Mouse (Mus musculus) thymus, postnatal 0 days (tissue): ENCODE measurements at regions not wholly inside any gene's neighbourhood (a gene's known extent, or its start where the extent isn't known, plus 50 kb on each side); places are given as distances from the start of the nearest gene placed in this dataset.

Source experiments
- DNase-seq: peaks from one replicate; pipeline ENCODE4 v3.0.0-alpha.2; 2015; ENCODE audit warnings: low spot score

DNA sequence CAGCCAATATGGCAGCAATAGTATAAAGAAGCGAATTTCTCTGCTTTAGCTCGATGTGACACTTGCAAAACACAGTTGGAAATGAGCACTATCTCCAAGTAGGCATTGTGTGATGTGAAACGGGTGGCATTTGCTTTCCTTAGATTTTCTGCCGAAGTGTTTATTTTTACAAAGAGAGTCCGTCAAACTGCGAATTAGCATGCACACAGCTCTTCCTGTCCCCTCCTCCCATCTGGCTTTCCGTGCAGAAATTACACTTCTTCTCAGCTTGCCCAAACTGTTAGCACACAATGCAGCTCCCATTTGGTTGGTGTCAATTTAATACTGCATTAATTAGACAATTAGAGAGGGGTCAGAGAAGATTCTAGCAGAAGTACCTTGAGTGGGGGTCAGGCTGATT is 316.3 kb downstream of the Fam49a start:
- DNase-seq: no peak

- no peak for DNase-seq
Observed at GRCm38 (mm10) chr12:12570563-12571251, 308.8 kb downstream of the Fam49a start.

DNA sequence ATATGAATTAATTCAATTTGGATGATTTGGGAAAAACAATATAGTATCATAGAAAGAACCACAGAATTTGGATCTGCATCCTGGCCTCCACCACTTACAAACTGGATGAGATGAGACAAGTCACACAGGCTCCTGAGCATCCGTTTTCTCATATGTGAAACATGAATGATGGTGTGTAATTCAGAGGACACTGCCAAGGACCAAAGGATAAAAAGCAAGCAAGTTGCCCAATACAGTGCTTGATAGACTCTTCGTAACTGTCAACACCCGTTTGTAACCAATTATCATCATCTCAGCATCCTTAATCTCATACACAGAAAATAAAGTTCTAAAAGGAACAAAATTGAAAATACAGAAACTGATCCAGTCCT is 305.8 kb downstream of the Fam49a start:
- no peak for DNase-seq

- no peak for DNase-seq
Observed at GRCm38 (mm10) chr12:12567058-12567733, 305.3 kb downstream of the Fam49a start.

- DNase-seq: no peak
Observed at GRCm38 (mm10) chr12:12562267-12562666, 300.3 kb downstream of the Fam49a start.

- DNase-seq: no peak
Observed at GRCm38 (mm10) chr12:12551818-12552217, 289.9 kb downstream of the Fam49a start.

GRCm38 (mm10) chr12:12549649-12550048 is 287.7 kb downstream of the Fam49a start:
- DNase-seq: no peak

DNA sequence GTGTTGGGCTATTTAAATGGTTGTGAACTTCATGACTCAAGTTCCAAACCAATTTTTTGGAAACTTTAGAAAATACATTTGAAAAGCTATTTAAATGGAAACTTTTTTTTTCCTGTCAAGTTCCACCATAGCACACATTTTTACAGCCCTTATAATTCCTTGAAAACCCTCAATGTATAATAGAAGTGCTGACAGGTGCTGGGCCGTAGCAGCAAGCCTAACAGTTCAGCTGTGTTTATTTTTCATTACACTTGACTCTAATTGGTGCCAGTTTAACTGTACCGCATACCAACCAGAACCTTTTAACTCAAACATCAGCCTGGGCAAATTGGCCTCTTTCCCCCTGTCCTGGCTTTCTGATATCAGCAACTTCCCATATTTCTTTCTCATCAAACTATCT is 286.7 kb downstream of the Fam49a start:
- DNase-seq: no peak

GRCm38 (mm10) chr12:12547477-12547876 is 285.5 kb downstream of the Fam49a start:
- DNase-seq: no peak

- DNase-seq: no peak
Observed at GRCm38 (mm10) chr12:12546372-12547031, 284.6 kb downstream of the Fam49a start.

GRCm38 (mm10) chr12:12541076-12542070 is 279.4 kb downstream of the Fam49a start:
- DNase-seq: no peak

- no peak for DNase-seq
Observed at GRCm38 (mm10) chr12:12539291-12539690, 277.4 kb downstream of the Fam49a start.

DNA sequence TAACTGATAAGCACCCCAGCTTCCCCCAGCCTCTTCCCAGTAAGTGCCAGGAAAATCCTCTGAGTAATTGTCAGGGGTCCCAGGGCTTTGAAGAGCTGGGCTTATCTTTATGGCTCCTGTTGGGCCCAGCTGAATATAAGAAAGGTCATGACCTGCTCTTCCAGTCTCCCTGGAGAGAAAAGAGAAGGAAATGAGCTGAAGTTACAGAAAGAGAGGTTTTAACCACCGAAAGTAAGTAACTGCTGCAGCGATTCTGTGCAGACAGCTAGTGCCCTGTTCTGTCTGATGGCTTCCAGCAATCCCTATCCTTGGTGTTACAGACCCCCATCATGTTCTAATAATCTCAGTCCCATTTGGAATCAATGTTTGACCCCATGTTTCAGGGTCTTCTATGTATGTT is 272.8 kb downstream of the Fam49a start:
- no peak for DNase-seq

- no peak for DNase-seq
Observed at GRCm38 (mm10) chr12:12530796-12531195, 268.9 kb downstream of the Fam49a start.

- no peak for DNase-seq
Observed at GRCm38 (mm10) chr12:12529541-12529940, 267.6 kb downstream of the Fam49a start.

DNA sequence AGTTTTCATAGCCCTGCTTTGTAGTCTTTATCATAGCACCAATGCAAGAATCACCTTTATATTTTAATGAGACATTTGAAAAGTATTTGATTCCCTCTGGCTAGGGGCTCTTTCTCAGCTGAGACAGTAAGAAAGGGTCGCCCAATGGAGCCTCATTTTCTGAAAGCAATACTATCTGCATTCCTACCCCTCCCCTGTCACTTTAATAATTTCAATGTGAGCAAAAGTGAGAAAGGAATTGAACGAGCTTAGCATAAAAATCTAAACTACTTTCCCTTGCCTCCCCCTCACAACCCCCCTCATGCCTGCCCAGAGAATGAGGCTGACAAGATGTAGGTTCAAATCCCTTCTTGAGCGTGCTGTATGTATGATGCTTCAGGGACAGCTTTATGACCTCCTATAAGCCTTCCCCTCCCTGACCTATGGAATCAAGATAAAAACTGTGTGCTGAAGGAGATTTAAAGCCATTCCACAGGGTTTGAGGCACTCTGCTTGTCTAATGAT is 266.6 kb downstream of the Fam49a start:
- no peak for DNase-seq

DNA sequence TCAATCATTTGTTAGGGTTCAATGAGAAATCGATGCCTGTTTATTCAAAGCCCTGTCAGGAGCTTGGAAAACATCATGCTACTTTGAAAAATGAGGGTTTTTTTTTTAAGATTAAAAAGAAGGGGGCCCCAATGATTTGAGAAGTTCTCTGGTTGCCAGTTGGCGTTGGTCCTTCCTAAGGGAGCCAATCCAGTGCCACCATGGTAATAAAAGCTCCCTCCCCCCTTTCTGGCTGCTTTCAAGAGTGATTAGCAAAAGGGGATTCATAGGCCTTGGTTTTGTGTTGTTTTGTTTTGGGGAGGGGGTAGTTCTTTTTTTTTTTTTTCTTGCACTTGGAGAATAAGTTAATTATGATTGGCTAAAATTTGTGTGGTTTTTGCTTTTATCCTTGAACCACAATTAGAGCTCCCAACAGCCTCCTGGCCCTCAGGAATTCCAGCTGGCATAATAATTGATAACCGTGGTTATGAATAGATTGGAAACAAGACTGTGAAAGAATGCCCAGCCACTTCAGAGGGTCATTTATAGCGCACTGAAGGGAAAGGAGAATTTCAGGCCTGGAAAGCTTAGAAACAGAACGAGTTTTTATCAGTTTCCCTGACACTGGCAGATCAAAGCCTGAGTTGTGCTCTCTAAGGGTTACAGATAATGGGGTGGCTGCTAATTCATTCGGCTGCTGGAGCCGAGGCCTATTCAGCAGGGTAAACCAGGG is 266.0 kb downstream of the Fam49a start:
- no peak for DNase-seq

- no peak for DNase-seq
Observed at GRCm38 (mm10) chr12:12527366-12527765, 265.4 kb downstream of the Fam49a start.

DNA sequence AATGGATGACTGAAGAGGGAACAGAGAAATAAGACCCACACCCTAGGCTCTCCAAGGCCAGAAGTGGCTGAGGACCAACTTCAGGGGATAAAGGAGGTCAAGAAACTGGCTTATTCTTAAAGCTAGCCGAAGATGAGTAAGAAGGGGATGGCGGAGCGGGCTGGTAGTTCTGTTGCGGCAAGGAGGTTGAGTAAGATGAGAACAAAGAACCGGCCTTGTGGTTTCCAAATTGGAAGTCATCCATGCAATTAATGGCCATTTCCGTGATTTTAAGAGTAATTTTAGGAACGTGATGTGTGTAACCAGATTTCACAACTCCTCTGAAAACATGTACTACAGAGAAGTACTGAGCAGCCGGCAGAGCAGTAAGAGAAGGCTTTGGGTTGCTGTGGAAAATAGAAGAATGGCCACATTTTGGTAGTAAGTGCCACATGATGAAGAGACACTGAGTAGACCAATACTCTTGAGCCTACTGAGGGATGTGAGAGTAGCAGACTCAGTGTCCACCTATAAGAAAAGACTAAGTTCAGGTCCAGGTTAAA is 258.4 kb downstream of the Fam49a start:
- no peak for DNase-seq

- no peak for DNase-seq
Observed at GRCm38 (mm10) chr12:12518490-12519070, 256.6 kb downstream of the Fam49a start.
